Mouse (Mus musculus) lung, postnatal 0 days (tissue): ENCODE measurements at regions not wholly inside any gene's neighbourhood (a gene's known extent, or its start where the extent isn't known, plus 50 kb on each side); places are given as distances from the start of the nearest gene placed in this dataset.

Experiments used
- CTCF ChIP-seq: IDR thresholded peaks from 2 replicates; pipeline ENCODE4 v1.5.1; 2016; ENCODE audit warnings: antibody characterized with exemption, mild to moderate bottlenecking
- EP300 ChIP-seq: IDR thresholded peaks from 2 replicates; pipeline ENCODE4 v1.6.1; 2016; ENCODE audit warnings: antibody characterized with exemption, mild to moderate bottlenecking, control low read depth

DNA sequence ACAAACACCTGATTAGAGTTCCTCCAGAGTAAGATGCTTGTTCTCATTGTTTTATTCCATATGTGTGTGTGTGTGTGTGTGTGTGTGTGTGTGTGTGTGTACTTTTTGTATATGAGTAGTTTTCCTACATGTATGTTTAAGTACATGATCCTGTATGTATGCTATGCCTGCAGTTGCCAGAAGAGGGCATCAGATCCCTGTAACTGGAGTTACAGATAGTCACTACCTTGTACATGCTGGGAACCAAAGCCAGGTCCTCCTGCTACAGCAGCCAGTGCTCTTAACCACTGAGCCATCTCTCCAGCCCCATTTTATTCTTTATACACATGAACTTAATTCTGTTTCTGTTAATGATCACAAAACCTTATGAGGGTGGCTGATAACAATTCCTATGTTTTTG, 127.8 kb downstream of the Anxa2 start:
- TF ChIP-seq EP300 (no peak), CTCF (peak; percentile 37)
